Mouse (Mus musculus) liver, embryonic 16.5 days (tissue): Measurements from ENCODE around the gene Gm49388. TPM values are rescaled to one million over a fixed set of nuclear protein-coding genes. Genes with fewer than 3 reads are reported as not detected.

Experiments used
- ATAC-seq: fragments of 200-750 bp; cut with Nextera tagmentation; 2 replicates; pipeline ENCODE4 v1.8.0; 2017; ENCODE audit warnings: low read depth, mild to moderate bottlenecking, moderate number of reproducible peaks, moderate library complexity
- H3K27ac ChIP-seq: fragments of 300-500 bp; sonication (generic); 2 replicates; pipeline ENCODE4 v1.5.1; 2014; ENCODE audit warnings: mild to moderate bottlenecking, low read length
- H3K27me3 ChIP-seq: fragments of 300-500 bp; sonication (generic); 2 replicates; pipeline ENCODE4 v1.6.1; 2014; ENCODE audit warnings: low read depth, low read length, mixed read lengths; ENCODE audit not compliant: control insufficient read depth, insufficient read depth
- H3K36me3 ChIP-seq: fragments of 300-500 bp; sonication (generic); 2 replicates; pipeline ENCODE4 v1.6.1; 2014; ENCODE audit warnings: mild to moderate bottlenecking; ENCODE audit not compliant: control insufficient read depth, insufficient read depth
- H3K4me1 ChIP-seq: fragments of 300-500 bp; sonication (generic); 2 replicates; pipeline ENCODE4 v1.6.1; 2014; ENCODE audit warnings: low read depth, low read length, mixed read lengths; ENCODE audit not compliant: control insufficient read depth
- H3K4me2 ChIP-seq: fragments of 300-500 bp; sonication (generic); 2 replicates; pipeline ENCODE4 v1.6.1; 2014; ENCODE audit warnings: low read depth, low read length, mixed read lengths
- H3K4me3 ChIP-seq: fragments of 300-500 bp; sonication (generic); 2 replicates; pipeline ENCODE4 v1.5.1; 2014; ENCODE audit warnings: low read depth, mild to moderate bottlenecking, low read length
- H3K9ac ChIP-seq: fragments of 300-500 bp; sonication (generic); 2 replicates; pipeline ENCODE4 v1.6.1; 2014; ENCODE audit warnings: low read depth, low read length
- H3K9me3 ChIP-seq: fragments of 300-500 bp; sonication (generic); replicated peaks from 2 replicates; pipeline ENCODE4 v1.6.1; 2016; ENCODE audit warnings: low read length; ENCODE audit not compliant: control insufficient read depth
- WGBS: fragments of 180-500 bp; shearing (Covaris S2); extraction: QIAGEN DNeasy Blood & Tissue Kit; methylation state at CpG from one replicate; pipeline ENCODE4 v1.1.7; 2014; ENCODE audit not compliant: insufficient replicate concordance; 5-methylcytosine and 5-hydroxymethylcytosine counted together
- polyA plus RNA-seq: library from polyadenylated mRNA; unstranded; fragments of >200 nt; fragmentation: Nextera tagmentation; extraction: Ambion mirVana; gene quantifications from 2 replicates; pipeline ENCODE4 v1.2.1, GENCODE M21; 2015

Gene Gm49388
- polyA plus RNA-seq, 1 experiment from 2014 or later, result not detected

DNA sequence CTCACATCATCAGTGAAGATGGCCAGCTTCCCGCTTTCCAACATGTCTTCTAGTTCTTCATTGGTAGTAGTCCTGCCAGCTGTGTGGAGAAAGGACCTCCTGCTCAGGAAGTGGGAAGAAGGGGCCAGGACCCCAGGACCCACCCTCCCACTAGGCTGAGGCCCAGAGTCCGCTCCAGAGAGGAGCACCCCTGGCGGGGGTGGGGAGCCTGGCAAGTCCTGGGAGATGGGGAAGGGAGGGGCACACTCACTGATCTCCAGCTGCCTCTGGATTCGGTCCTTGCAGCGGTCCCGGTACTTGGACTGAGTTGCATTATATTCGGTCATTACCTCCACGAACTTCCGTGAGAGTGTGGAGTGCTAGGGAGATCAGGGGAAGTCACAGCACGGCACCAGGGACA, 25.2 kb downstream of the Gm49388 start:
- ATAC-seq, result no peak
- no peaks in the 10 kb centered on the region for H3K9me3 ChIP-seq
- WGBS, result 89% methylated on average over 10 of the region's 10 CpGs
- H3K27me3 ChIP-seq, result no peaks in the 10 kb centered on the region
- H3K4me1 ChIP-seq, result peaks cover 19% of the 10 kb centered on the region
- H3K4me3 ChIP-seq, result no peak overlapping the region
- H3K36me3 ChIP-seq, result no peaks in the 10 kb centered on the region
- H3K9ac ChIP-seq, result no peak overlapping the region
- no peak overlapping the region for H3K4me2 ChIP-seq
- H3K27ac ChIP-seq, result no peak overlapping the region

- H3K27me3 ChIP-seq, result no peaks in the 10 kb centered on the region
- H3K4me1 ChIP-seq, result peaks cover 22% of the 10 kb centered on the region
- no peaks in the 10 kb centered on the region for H3K9me3 ChIP-seq
- no peak overlapping the region for H3K9ac ChIP-seq
- WGBS, result 68% methylated on average over 4 of the region's 4 CpGs
- no peak for ATAC-seq
- H3K36me3 ChIP-seq, result no peaks in the 10 kb centered on the region
- H3K4me3 ChIP-seq, result no peak overlapping the region
- no peak overlapping the region for H3K4me2 ChIP-seq
- no peak overlapping the region for H3K27ac ChIP-seq
Measured at GRCm38 (mm10) chr7:127811240-127811639, 25.8 kb downstream of the Gm49388 start.

DNA sequence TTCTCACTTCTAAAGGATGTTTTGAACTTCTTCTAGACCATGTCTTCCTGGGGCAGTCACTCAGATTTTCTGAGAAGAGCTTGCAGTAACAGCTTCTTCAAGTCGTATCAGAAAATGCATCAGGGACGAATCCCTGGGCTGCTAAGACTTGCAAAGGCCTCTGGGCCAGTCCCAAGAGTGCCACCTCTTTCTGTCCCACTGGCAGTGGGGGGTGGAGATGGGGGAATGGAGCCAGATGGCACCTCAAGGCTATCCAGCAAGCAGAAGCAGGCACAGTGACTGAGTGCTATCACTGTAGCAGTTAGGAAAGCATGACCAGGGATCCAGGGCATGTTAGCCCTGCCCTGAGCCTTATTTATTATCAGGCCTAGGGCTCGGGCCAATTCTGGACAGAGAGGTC, 26.9 kb downstream of the Gm49388 start:
- Histone ChIP-seq H3K27ac (no peak overlapping the region), H3K9ac (no peak overlapping the region), H3K4me3 (no peak overlapping the region), H3K9me3 (no peaks in the 10 kb centered on the region), H3K4me1 (peaks cover 17% of the 10 kb centered on the region), H3K4me2 (no peak overlapping the region), H3K36me3 (no peaks in the 10 kb centered on the region), H3K27me3 (no peaks in the 10 kb centered on the region)
- no peak for ATAC-seq
- WGBS, result 57% methylated on average over 3 of the region's 3 CpGs

DNA sequence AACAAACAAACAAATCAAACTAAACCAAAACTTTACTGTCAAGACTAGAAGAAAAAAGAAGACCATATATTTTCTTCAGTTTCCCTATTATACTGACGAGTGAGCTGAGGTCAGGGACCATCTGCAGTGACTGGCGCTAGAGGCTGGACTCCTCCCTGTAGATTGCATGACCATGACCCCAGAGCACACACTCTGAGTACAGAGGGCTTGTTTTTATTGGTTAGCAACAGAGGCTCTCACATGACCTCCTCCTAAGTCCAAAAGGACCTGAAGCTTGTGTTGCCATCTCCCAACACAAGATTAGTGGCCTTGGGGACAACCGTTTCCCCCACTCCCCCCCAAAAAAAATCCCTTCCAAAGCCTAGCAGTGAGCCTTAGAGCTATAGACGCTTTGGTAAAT, 28.4 kb downstream of the Gm49388 start:
- Histone ChIP-seq H3K4me2 (no peak overlapping the region), H3K9ac (no peak overlapping the region)
- WGBS, result 49% methylated on average over 4 of the region's 4 CpGs

DNA sequence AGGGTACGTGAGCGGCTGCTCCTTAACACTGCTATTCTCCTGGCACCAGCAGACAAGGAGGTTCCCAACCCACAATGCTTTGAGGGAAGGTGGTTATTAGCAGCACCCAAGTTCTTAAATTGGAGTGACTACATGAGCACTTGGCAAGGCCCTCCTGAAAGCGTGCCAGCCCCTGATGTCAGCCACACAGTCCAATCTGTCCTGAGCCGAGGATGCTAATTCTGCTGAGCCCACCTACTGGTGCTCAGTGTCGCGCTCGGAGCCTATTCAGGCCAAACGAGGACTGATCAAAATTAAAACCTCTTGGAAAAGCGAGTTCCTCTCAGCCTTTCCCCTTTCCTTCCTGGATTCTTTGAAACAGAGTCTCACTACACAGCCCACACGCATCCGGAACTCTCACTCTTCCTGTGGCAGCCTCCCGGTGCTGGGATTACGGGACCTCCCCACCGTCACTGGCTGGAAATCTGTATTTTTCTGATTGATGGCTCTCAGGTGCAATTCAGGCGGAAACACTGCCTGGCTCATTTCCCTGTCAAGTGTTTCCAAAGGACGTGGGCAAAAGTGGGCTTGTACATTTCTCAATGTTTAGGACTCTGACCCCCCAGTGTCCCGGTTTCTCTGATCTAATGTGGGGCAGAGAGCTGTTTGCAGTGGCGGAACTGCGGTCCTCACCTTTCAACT, 29.0 kb downstream of the Gm49388 start:
- WGBS, result 75% methylated on average over 19 of the region's 19 CpGs
- peaks cover 11% of the 10 kb centered on the region; the same call in 1 of the 2 replicates for H3K4me1 ChIP-seq
- ATAC-seq, result peak; percentile 47
- no peak overlapping the region for H3K4me3 ChIP-seq
- H3K9ac ChIP-seq, result no peak overlapping the region
- no peaks in the 10 kb centered on the region for H3K27me3 ChIP-seq
- H3K36me3 ChIP-seq, result no peaks in the 10 kb centered on the region
- H3K27ac ChIP-seq, result peak overlapping the region; percentile 81
- no peak overlapping the region for H3K4me2 ChIP-seq
- H3K9me3 ChIP-seq, result no peaks in the 10 kb centered on the region

More for the DNA sequence above, 28.4 kb downstream of the Gm49388 start:
- H3K27ac ChIP-seq, result peak overlapping the region; percentile 81
- no peaks in the 10 kb centered on the region for H3K36me3 ChIP-seq
- H3K9me3 ChIP-seq, result no peaks in the 10 kb centered on the region
- H3K4me1 ChIP-seq, result peaks cover 11% of the 10 kb centered on the region; the same call in 1 of the 2 replicates
- H3K27me3 ChIP-seq, result no peaks in the 10 kb centered on the region
- H3K4me3 ChIP-seq, result no peak overlapping the region
- peak; percentile 69 for ATAC-seq

DNA sequence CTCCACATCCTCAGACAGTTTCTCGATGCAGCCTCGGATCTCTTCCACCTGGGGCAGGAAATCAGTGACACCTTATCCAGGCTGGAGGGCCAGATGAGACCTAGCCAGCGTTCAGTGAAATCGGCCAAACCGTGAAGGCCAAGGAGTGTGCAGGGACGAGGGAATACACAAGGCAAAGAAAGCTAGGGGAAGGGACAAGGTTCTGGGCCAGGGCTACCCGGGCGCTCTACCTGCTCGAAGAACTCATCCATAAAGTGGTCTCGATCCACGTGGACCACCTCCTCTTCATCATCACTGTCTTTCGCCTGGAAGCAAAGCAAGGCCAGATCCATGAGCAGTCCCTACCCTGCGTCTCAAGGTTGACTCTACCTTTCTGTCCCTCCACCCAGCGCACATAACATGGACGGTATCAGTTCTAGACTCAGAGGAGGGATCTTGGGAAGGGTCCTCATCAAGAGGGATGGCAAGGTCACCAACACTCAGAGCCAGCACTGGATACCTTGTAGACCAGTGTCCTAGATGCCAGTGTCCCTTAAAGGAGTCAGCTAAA, 29.8 kb downstream of the Gm49388 start:
- WGBS, result 66% methylated on average over 15 of the region's 15 CpGs
- Histone ChIP-seq H3K4me1 (peaks cover 11% of the 10 kb centered on the region; the same call in 1 of the 2 replicates), H3K9me3 (no peaks in the 10 kb centered on the region), H3K9ac (no peak overlapping the region), H3K27ac (peak overlapping the region; percentile 58), H3K27me3 (no peaks in the 10 kb centered on the region), H3K4me2 (no peak overlapping the region), H3K36me3 (no peaks in the 10 kb centered on the region), H3K4me3 (no peak overlapping the region)
- no peak for ATAC-seq

DNA sequence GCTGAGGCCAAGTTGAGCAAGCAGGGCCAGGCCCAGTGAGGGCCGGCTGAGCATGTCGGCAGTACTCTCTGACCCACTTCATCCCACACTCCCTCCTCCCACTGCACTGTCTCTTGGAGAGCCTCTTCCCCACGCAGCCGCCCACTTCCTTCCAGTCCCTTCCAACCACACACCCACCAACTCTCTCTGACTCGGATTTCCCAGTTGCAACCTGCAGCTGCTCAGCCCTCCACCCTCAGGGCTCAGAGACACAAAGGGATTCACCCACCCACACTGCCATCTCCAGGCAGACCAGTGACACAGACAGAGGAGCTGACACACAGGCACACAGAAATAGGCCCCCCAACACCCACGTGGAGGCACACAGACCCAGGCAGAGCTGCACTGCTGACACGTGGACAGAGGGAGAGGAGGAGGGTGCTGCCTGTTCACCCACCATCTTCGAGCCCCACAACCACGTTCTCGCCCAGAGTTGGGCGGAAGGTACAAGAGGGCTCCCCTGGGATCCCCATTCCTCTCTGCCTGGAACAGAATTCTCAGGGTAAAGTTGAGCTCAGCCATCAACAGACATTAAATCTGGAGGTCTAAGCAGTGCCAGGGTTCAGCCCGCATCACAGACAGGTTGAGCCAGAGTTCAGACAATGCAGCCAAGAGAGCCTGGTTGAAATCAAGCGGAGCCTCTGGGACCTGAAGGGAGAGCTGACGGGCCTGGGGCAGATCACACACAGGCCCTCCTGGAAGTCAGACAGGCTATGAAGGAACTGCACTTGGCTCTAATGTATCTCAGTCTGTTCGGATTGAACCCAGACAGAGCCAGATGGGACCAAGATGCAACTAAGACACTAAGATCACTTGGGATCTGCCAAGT, 30.8 kb downstream of the Gm49388 start:
- no peak overlapping the region for H3K9ac ChIP-seq
- 43% methylated on average over 15 of the region's 15 CpGs for WGBS
- no peak overlapping the region for H3K4me2 ChIP-seq
- H3K36me3 ChIP-seq, result no peaks in the 10 kb centered on the region
- H3K27ac ChIP-seq, result 0 out of 2 replicates have a peak overlapping the region, but pooled peaks have one; percentile 15
- peaks cover 11% of the 10 kb centered on the region; the same call in 1 of the 2 replicates for H3K4me1 ChIP-seq
- peak; percentile 43 for ATAC-seq
- H3K9me3 ChIP-seq, result no peaks in the 10 kb centered on the region
- no peaks in the 10 kb centered on the region for H3K27me3 ChIP-seq
- no peak overlapping the region for H3K4me3 ChIP-seq

GRCm38 (mm10) chr7:127817053-127817452, 31.6 kb downstream of the Gm49388 start:
- Histone ChIP-seq H3K27ac (no peak overlapping the region), H3K4me3 (no peak overlapping the region), H3K4me1 (peaks cover 11% of the 10 kb centered on the region; the same call in 1 of the 2 replicates), H3K36me3 (no peaks in the 10 kb centered on the region), H3K9me3 (no peaks in the 10 kb centered on the region), H3K9ac (no peak overlapping the region), H3K4me2 (no peak overlapping the region), H3K27me3 (no peaks in the 10 kb centered on the region)
- WGBS, result 70% methylated on average over 7 of the region's 7 CpGs
- no peak for ATAC-seq
